Mouse (Mus musculus): ENCODE data around the gene Pnma5. TPM values are rescaled to one million over a fixed set of nuclear protein-coding genes. Genes with fewer than 3 reads are reported as not detected.

The Pnma5 gene
- 1.9 TPM for polyA plus RNA-seq (2014; fragmentation: Illumina TruSeq; extraction: RNeasy Lipid Tissue Mini Kit (QIAGEN cat#74804); ENCODE audit: low read depth, low replicate concordance)

DNA sequence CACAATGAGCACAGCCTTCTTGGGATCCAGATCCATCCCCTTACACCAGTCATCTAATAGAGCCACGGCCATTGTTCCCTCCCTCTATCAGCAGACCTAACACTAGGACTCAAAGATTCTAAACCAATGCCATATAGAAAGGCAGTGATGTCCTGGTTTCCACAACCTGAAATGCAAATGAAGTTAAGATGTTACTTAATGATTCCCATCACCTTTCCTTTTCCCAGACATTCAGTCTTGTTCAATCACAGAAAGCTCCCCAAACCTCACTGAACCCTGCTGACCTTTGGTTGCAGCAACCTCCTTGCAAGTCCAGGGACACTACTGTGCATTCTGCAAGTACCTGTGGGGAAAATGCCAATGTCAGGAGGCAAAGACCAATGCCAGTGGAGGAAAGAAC, at the start of gene Pnma5:
TSS of gene Pnma5 (minus strand) at position 101 of the 400 bp plus-strand sequence.

DNA sequence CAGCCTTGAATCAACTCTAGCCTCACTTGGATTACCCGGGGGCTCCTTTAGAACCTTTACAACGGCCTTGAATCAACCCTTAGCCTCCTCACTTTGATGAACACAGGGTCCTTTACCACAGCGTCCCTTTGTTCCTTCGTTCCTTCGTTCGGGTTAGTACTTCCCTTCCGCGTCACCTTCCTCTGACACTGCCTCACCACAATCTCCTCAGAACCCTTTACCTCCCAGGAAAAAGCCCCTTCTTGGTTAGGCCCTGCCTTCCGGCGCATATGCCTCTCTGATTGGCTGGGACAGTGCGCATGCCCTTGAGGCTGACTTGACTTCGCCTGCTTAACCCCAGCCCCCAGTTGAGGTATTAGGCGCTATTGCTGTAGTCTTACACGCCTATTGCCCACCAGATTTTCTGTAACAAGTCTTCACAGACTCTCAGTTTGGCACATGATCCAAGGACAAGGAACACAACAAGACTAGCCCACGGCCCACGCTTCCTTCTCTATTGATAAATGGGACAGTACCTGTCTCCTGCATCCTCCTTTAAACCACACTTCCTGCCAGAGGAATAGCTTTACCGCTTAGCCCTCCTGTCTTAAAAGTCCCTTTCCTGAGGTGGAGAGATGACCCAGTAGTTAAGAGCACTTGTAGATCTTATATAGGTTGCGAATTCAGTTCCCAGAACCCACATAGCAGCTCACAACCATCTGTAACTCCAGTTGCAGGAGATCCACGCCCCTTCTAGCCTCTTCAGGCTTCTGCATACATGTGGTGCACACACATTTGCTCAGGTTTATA, 45.6 kb upstream of the Pnma5 start, which contains the start of gene Xlr4a:
TSS of gene Xlr4a (minus strand) at position 212 of the 789 bp plus-strand sequence.

DNA sequence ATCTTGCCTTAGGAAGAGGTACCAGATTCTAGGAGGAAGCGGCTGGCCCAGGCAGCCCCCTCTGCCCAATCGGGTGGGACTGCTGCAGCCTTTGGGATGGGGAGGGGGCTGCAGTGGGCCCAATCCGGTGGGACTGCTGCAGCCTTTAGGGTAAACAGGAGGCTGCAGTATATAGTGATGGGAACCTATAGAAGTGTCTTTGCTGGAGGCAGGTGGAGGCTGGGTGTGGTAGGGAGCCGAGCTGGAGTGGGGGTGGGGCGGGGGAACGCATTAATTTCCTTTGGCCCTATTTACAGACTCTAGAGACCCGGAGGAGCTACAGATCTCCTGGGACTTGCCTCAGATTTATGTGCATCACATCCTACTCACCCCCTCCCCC, 27.5 kb upstream of the Pnma5 start, which contains the start of gene Pnma3:
TSS of gene Pnma3 (plus strand) at position 373 of the 379 bp plus-strand sequence.

DNA sequence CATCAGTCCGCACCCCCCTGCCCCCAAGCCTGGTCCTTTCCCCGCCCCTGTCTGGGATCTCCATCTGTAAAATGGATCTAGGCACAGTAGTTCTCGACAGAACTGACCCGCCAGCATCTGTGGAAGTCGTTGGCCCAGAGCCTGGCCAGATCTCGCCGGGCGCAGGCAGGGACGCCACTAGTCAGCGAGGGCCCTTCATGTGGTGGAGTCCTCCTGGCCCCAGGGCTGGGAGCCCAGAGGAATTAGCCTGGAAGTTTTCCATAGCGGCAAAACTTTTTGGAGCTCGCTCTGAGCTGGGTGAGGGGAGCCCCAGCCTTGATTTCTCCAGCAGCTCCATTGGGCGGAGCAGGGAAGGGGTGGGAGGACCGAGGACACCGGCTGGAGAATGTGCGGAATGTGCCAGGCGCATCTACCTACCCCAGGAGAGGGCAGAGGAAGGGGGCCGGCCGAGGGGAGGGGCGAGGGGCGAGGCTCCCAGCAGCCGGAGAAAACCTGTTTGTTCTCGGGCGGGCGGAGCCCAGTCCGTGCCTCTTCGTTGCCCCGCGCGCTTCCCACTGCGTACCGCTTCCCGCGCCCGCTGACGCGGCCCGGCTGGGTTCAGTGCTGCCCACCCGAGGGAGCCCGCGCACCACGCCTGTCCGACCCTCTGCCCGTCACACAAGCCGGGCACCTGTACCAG, 49.9 kb downstream of the Pnma5 start, which contains the start of gene Zfp185:
TSS of gene Zfp185 (plus strand) at position 499 of the 679 bp plus-strand sequence.

Other genes starting within 250 kb of the Pnma5 start
- gene Gabrq, start 211.9 kb downstream of the Pnma5 start, polyA plus RNA-seq (2014; fragmentation: Illumina TruSeq; extraction: RNeasy Lipid Tissue Mini Kit (QIAGEN cat#74804); ENCODE audit: low read depth, low replicate concordance), result 0.10 TPM
- 33.6 TPM for gene Cetn2, start 118.7 kb downstream of the Pnma5 start, polyA plus RNA-seq (2014; fragmentation: Illumina TruSeq; extraction: RNeasy Lipid Tissue Mini Kit (QIAGEN cat#74804); ENCODE audit: low read depth, low replicate concordance)
- 16.9 TPM for gene Nsdhl, start 118.5 kb downstream of the Pnma5 start, polyA plus RNA-seq (2014; fragmentation: Illumina TruSeq; extraction: RNeasy Lipid Tissue Mini Kit (QIAGEN cat#74804); ENCODE audit: low read depth, low replicate concordance)
- gene Zfp185, start 49.8 kb downstream of the Pnma5 start, polyA plus RNA-seq (2014; fragmentation: Illumina TruSeq; extraction: RNeasy Lipid Tissue Mini Kit (QIAGEN cat#74804); ENCODE audit: low read depth, low replicate concordance), result 15.4 TPM
- 0.11 TPM for gene Pnma3, start 27.7 kb upstream of the Pnma5 start, polyA plus RNA-seq (2014; fragmentation: Illumina TruSeq; extraction: RNeasy Lipid Tissue Mini Kit (QIAGEN cat#74804); ENCODE audit: low read depth, low replicate concordance)
- 14.1 TPM for gene Xlr4a, start 45.4 kb upstream of the Pnma5 start, polyA plus RNA-seq (2014; fragmentation: Illumina TruSeq; extraction: RNeasy Lipid Tissue Mini Kit (QIAGEN cat#74804); ENCODE audit: low read depth, low replicate concordance)
- 2.9 TPM for gene Xlr3a, start 60.0 kb upstream of the Pnma5 start, polyA plus RNA-seq (2014; fragmentation: Illumina TruSeq; extraction: RNeasy Lipid Tissue Mini Kit (QIAGEN cat#74804); ENCODE audit: low read depth, low replicate concordance)
- gene Gm14685, start 79.9 kb upstream of the Pnma5 start, polyA plus RNA-seq (2014; fragmentation: Illumina TruSeq; extraction: RNeasy Lipid Tissue Mini Kit (QIAGEN cat#74804); ENCODE audit: low read depth, low replicate concordance), result not detected
- 11.0 TPM for gene Xlr5b, start 111.7 kb upstream of the Pnma5 start, polyA plus RNA-seq (2014; fragmentation: Illumina TruSeq; extraction: RNeasy Lipid Tissue Mini Kit (QIAGEN cat#74804); ENCODE audit: low read depth, low replicate concordance)
- 0.21 TPM for gene DXBay18, start 112.3 kb upstream of the Pnma5 start, polyA plus RNA-seq (2014; fragmentation: Illumina TruSeq; extraction: RNeasy Lipid Tissue Mini Kit (QIAGEN cat#74804); ENCODE audit: low read depth, low replicate concordance)
- 0.87 TPM for gene Spin2d, start 139.9 kb upstream of the Pnma5 start, polyA plus RNA-seq (2014; fragmentation: Illumina TruSeq; extraction: RNeasy Lipid Tissue Mini Kit (QIAGEN cat#74804); ENCODE audit: low read depth, low replicate concordance)
- gene Xlr3b, start 155.1 kb upstream of the Pnma5 start, polyA plus RNA-seq (2014; fragmentation: Illumina TruSeq; extraction: RNeasy Lipid Tissue Mini Kit (QIAGEN cat#74804); ENCODE audit: low read depth, low replicate concordance), result 3.6 TPM
- 10.5 TPM for gene Xlr4b, start 177.2 kb upstream of the Pnma5 start, polyA plus RNA-seq (2014; fragmentation: Illumina TruSeq; extraction: RNeasy Lipid Tissue Mini Kit (QIAGEN cat#74804); ENCODE audit: low read depth, low replicate concordance)
- 1.8 TPM for gene F8a, start 191.2 kb upstream of the Pnma5 start, polyA plus RNA-seq (2014; fragmentation: Illumina TruSeq; extraction: RNeasy Lipid Tissue Mini Kit (QIAGEN cat#74804); ENCODE audit: low read depth, low replicate concordance)
- gene Xlr4c, start 206.0 kb upstream of the Pnma5 start, polyA plus RNA-seq (2014; fragmentation: Illumina TruSeq; extraction: RNeasy Lipid Tissue Mini Kit (QIAGEN cat#74804); ENCODE audit: low read depth, low replicate concordance), result 12.6 TPM
- 7.0 TPM for gene Xlr3c, start 228.3 kb upstream of the Pnma5 start, polyA plus RNA-seq (2014; fragmentation: Illumina TruSeq; extraction: RNeasy Lipid Tissue Mini Kit (QIAGEN cat#74804); ENCODE audit: low read depth, low replicate concordance)

All from testis, adult 10 weeks (tissue).